Mouse (Mus musculus) fibroblast of lung, adult 2 months (primary cell): ENCODE results near the gene Trmt2b.
"Not testable (repeated sequence)": the region's sequence is repeated elsewhere in the genome, so short reads cannot be mapped to it uniquely, and the experiment has no call there.

ENCODE experiments used
- DNase-seq: peaks from one replicate; pipeline ENCODE4 v3.0.0-alpha.2; 2011; ENCODE audit warnings: low read depth

The Trmt2b gene

DNA sequence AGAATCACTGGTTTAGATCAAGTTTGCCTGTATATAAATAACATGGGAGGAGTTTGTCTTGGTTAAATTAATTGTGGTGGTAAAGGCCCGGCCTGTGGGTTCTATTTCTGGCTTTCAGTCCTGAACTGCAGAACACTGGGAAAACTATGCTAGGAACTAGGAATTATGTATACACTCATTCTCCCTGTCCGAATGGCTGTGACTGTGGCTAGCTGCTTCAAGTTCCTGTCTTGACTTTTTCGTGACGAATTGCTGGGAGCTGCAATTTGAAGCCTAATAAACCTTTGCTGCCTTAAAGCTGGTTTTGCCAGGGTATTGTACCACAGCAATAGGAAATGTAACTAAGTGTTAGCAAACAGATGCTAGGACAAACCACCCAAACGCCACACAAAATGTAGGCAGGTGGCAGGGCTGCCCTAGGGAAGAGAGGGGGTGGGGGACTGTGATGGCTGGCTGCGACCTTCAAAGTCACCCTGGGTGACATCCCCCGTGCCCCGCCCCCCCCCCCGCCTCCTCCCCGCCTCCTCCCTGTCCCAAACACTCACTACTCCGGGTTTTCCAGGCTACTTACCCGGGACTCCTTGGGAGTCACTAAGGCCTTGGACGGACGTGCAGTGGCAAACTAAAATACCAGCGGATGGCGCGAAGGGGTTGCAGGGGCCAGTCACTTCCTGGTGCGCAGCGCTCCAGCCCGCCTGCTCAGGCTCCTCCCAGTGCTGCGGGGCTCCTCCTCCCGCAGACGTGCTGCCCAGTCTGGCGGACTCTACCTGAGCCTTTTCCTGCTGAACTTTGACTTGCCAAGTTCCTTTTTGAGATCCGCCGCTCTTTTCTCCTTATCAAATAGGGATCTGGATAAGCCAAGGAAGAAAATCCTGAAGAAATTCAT lies at the start of gene Trmt2b:
Trmt2b (minus strand) TSS at position 710 of the 886 bp plus-strand sequence.
- peak; percentile 32 for DNase-seq

DNA sequence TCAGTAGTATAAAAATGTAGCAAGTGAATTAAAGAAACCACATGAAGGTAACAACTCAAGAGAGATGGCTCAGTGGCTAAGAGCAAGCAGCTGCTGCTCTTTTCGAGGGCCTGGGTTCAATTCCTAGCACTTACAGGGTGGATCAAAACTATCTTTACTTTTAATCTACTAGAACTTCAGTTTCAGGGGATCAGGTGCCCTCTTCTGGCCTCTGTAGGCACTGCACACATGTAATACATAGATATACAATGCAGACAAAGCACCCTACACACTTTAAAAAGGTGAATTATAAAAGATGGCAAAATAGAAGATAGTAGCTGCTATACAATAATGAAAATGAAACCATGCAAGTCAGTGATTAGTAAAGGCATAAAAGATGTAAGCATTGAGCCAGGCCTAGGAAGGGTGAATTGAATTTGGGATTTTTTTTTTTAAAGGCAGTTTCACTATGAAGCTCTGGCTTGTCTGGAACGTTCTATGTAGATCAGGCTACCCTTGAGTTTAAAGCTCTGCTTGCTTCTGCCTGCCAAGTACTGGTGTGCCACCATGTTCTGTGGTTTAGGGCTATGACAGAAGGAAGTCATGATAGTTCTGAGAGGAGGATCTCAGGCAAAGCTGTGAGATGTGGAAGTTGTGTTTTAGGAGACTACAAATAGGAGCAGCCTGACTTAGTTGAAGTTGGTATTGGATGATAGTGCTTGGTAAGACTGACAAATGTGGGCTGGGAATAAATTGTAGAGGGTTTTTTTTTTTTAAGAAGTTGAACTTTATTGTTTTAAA lies 42.6 kb upstream of the Trmt2b start:
- DNase-seq = no peak

DNA sequence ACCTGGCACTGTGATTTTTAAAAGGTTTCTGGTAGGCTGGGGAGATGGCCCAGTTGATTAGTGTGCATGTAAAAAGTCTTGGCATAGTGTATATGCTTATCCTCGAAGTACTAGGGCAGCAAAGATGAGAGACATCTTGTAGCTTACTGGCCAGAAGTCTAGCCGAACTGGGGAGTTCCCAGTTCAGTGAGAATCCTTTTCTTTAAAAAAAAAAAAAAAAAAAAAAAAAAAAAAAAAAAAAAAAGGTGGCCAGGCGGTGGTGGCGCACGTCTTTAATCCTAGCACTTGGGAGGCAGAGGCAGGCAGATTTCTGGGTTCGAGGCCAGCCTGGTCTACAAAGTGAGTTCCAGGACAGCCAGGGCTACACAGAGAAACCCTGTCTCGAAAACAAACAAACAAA lies 34.4 kb upstream of the Trmt2b start:
- not testable (repeated sequence) for DNase-seq

DNA sequence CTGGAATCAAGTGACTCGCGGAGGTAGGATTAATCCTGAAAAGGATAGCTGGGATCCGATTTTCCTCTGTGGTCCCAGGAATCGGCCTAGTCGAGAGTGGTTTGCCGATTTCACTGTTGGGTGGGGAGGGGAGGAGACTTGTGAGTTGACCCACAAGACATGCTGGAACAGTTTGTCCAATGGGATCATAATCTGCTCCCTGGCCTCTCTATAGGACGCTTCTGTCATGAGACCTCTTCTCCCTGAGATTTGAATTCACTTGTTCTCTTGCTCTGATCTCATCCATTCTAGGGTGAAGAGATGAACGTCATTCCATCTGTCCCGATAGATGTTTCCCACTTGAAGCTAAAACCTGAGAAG lies 31.5 kb upstream of the Trmt2b start:
- no peak for DNase-seq

DNA sequence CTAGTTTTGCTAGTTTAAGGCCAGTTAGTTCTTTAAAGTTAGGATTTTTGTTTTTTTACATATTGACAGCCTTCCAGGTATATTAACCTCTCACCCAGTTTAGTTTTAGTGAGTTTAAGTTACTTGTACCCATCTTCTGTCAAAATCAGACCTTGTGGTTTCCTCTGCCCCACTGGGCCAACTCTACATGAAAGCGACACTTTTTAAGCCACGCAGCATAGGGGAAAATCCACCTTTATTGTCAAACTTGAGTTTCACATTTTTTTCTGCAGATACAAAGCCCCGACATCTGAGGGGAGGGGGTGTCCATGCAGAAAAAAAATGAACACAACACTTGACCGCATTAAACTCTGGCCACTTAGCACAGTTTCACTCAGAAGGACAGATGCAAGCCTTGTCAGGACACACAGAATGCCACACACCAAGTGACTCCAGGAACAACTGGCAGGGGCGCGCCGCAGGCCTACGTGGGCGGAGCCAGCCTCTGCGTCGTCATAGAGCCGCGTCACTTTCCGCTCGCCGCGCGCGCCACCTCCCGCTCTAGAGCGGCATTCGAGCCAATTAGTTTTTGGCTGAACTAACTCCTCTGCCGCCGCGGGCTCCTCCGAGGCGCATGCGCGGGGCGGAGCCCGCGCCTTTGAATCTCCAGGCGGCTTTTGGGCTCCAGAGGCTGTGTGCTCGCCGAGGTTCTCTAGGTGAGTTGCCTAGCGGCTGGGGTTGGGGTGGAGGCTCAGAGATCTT lies 30.9 kb upstream of the Trmt2b start, which contains the start of gene Cenpi:
Cenpi (plus strand) TSS at position 551 of the 741 bp plus-strand sequence.
- peak; percentile 57 for DNase-seq

DNA sequence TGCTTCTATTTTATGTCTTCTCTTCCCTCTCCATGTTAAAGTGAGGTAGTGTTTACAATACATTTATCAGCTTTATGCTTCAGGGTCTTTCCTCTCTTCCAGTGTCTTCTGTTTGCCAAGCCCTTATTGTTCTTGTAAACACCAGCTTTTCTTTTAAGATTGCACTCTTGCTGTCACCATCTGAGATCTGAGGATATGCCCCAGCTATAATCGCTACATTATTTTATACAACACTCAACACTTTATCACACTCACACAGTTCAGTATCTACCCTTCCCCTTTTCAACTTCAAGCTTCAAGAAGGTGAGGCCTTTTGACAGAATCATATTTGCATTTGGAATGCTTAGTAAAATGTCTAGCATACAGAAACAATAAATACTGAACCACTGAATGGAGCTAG lies 26.5 kb upstream of the Trmt2b start:
- DNase-seq = no peak

DNA sequence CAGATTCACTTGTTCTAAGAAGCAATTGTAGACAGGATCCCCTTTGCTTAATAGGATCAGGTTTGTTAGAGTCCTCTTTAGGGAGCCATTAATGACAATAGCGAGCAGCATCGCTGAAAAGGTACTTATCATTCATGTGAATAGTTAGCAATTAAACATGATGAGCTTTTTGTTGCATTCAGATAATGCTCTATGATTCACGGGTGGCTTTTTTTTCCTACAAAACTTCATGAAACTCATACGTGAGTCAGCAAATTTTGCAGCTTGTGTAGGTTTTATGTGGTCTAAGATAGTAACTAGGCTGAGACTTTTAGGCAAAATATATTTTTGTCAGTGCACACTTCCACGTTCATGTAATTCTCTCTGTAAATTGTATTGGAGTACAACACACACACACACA lies 23.4 kb upstream of the Trmt2b start:
- DNase-seq = no peak

DNA sequence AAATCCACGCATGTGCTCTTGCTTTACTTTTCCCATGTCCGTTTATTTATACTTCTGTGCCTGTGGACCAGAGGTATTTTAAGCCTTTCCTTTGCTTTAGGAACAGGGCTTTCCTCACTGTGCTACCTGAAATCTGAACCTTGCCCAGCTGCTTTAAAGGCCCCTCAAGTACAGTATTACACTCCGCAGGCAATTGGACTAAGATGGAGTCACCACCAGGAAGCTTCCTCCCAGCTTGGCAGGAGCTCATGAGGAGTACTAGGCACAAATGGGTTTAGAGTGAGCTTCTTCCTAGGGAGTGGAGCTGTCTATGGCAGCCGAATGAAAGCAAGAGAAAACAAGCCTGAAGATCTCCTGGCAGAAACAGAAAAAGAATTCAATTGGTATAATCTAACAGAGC lies 20.4 kb upstream of the Trmt2b start:
- DNase-seq = no peak

DNA sequence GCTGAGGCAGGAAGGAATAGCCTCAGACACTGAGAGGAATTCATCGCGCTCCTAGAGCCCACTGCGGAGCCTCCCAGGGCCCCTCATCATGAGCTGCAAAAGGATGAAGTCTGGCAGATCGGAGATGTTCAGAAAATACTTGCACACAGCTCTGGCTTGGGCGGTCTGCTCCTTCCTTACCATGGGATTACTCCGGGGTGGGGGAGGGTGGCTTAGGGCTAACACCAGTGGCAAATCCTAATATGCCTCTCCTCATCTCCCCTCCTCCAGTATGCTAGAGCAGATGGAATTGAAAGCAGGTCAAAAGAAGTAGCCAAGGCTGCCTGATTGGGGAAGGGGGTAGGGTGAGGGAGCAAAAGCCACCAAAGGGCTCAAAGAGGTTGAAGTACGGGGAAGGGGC lies 20.0 kb upstream of the Trmt2b start:
- DNase-seq = no peak

DNA sequence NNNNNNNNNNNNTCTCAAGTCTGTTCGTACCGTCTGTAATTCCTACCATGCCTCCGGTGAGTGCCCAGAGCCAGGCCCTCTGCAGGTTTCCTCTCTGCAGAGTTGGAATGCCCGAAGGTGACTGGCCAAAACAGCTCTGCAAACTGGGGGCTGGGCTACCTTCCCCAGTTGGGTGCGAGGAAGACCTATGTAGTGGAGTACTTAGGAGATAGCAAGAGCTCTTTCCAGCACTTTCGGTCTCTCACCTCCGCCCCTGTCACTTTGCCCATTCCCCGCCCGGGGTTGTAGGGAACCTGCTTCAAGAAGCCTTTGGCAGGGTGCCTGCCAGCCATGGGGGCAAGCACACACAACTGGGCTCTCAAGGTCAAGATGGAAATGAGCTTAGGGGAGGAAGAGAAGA lies 19.5 kb upstream of the Trmt2b start:
- DNase-seq = no peak

DNA sequence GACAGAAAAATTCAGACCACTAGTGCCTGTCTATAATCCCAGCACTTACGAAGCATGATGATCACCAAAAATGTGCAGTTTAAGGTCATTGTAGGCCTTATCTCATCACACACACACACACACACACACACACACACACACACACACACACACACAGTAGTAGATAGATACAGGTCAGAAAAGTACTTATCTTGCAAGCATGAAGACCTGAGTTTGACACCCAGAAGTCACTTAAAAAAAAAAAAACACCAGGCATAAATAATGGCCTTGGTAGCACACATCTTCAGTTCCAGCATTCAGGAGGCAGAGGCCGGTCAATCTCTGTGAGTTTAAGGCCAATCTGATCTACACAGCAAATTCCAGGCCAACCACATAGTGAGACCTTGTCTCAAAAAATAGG lies 10.5 kb upstream of the Trmt2b start:
- DNase-seq = no peak

DNA sequence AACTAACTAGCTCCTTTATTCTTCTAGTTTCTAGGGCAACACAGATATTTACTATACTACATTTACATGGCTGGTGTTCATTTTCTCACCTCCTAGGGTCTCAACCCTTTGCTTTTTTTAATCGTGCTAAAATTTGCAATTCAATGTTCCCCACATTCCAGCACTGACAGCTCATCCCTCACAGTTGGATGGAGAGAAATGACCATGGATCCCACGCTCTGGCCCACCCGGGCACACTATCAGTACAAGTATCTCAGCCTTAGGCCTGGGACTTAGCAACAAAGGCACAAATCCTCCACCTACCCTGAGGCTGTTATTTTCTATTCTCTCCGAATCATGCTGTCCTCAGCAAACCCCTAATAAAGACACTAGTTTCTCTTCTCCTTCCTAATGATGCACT lies 9.0 kb upstream of the Trmt2b start:
- no peak for DNase-seq

DNA sequence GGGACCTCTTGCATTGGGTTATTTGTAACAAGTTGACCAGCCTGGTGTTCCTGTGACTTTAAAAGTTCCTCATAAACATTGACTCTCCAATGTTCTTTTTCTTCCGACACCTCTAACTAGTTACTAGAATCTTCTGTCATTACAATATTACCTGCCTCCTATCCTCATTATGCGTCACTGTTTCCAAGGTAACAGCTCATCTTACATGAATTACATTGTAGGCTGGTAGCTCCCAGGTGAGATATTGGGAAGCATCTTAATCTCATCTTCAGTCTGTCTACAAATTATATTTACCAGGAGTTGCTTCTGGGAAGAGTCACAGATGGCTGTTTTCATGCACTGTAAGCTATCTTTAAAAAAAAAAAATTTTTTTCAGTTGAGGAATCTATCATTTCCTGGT lies 8.3 kb upstream of the Trmt2b start:
- DNase-seq = no peak

DNA sequence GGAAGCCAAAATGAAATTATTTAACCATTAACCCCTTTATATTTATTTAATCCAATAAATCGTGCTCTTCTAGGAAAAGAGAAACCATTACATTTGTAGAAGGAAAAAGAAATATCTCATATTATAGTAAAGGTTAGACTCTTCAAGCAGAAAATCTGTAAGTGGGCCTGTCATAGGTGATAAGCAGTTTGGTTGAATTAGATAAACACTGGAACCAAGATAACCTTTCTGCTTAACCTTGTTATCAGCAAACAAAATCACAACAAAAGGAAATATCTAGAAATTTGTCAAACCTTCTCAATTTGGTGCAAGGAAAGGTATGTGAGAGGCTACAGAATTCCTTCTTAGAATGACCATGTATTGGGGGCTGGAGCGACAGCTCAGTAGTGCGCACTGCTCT lies 3.7 kb upstream of the Trmt2b start:
- DNase-seq = no peak

DNA sequence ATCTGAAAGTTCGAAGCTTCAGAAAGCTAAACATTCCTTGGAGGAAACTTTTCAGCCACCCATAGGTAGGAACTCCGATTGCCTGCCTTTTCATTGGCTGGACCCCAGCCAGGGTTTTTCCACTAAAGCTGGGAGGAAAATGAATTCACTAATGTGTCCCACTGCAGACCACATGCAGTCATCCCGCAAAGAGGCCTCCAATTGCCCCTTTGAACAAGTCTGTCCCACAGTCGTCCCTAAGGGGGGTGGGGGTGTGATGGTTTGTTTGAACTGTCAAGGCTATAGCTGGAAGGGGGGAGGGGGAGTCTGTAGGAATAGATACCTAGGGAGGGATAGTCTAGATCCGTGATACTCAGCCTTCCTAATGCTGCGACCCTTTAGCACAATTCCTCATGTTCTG lies 1.1 kb downstream of the Trmt2b start:
- DNase-seq = no peak

DNA sequence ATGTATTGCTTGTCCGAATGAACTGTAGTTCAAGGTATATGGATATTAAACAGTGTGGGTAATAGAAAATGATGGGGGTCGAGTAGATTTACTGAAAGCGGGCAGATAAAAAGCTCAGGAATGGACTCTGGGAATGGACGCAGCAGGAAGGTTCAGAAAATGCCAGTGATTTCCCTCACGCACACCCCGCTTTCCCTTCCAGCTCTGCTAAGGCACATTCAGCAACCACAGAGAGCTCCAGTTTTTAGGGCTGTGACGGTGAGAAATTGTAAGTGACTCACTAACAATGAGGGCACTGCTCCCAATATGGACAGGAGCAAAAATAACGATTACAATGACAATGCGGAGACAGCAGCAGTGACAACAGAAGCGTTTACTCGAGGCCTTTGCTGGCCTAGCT lies 14.7 kb downstream of the Trmt2b start:
- no peak for DNase-seq

DNA sequence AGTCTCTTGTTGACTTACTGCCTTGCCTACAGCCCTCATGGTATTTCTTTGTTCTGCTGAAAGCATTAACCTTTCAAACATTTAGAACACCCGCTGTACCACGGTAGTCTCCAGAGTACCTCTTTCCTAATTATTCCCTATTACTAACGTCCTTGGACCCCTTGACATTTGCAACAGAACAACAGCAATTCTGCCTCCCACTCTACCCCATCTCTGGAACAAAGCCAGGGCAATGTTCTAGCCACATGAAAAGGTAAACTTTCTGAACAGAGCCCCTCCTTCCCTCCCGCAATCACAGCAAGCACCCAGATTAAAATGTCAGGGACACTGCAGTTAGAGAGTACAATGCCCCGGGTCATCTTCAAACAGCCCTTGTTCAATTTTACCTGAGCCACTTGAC lies 15.6 kb downstream of the Trmt2b start:
- DNase-seq = no peak

DNA sequence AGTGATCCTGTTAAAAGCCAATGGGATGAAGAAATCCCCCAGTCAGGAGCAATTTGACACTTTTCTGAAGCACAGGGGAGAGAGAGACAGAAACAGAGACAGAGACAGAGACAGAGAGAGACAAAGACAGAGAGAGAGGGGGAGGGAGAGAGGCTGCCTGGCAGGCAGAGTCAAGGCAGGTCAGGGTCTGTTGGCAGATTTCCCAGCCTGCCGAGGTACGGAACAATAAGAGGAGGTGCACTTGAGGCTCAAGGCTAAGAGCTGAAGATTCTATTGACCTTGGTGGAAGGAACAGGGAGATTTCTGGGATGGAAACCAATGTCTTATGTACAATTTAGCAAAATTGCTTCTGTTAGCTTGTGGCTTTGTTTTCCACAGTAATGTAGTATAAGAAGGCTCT lies 28.6 kb downstream of the Trmt2b start:
- DNase-seq = no peak

DNA sequence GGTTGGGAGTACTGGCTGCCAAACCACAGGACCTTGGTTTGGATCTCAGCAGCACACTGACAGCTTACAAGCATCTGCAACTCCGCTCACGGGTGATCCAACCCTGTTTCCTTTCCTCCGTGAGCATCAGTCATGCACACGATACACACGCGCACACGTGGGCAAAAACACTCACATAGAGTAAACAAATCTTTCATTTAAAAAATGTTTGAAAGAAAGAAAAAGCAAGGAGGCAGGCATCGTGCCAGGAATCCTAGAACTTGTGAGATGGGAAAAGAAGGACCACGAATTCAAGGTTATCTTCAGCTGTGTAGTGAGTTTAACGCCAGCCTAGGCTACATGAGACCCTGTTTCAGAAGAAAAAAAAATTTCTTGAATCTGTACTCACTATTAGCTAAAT lies 30.8 kb downstream of the Trmt2b start:
- no peak for DNase-seq

DNA sequence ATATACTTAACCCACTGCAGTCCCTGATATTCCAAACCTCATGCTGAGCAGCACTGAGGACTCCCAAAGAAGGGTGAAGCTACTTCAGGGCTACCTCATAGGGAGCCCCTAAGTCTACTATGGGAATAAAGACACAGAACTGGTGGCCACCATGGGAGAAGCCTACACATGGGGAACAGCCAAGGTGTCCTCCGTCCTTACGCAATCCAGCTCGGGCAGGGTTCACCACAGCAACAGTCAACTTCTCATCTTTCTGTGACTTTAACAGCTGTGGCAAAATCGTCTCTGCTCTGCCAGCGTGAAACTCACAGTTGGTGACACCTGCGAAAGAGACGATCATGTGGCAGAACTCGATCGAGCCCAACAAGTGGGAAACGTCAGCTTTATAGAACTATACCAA lies 38.5 kb downstream of the Trmt2b start:
- no peak for DNase-seq

DNA sequence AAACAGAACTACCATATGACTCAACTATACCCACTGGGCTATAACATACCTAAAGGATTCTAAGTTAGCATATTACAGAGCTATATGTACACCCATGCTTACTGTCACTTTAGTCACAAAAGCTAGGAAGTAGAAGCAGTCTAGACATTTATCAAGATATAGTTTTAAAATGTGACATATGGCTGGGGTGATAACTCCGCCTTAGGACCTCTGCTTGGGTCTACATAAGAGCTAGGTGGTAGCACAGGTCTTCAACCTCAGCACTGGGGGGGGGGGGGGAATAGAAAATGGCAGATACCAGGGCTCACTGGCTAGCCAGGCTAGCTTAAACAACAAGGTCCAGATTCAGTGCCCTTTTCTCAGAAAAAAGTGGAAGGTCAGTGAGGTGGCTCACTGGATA lies 43.7 kb downstream of the Trmt2b start:
- DNase-seq = no peak

DNA sequence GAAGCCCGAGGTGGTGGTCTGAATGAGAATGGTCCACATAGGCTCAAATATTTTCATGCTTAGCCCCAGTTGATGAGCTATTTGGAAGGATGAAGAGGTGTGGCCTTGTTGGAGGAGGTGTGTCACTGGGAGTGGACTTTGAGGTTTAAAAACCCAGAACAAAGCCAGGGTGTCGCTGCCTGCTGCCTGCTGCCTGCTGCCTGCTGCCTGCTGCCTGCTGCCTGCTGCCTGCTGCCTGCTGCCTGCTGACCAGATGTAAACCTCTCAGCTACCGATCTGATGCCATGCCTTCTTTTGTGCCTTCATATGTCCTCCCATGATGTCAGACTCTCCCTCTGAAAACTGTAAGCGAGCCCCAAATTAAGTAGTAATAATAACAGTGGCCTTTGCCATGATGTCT lies 54.9 kb downstream of the Trmt2b start, which contains the start of gene Nox1:
Nox1 (minus strand) TSS at position 101 of the 400 bp plus-strand sequence.
- no peak for DNase-seq

DNA sequence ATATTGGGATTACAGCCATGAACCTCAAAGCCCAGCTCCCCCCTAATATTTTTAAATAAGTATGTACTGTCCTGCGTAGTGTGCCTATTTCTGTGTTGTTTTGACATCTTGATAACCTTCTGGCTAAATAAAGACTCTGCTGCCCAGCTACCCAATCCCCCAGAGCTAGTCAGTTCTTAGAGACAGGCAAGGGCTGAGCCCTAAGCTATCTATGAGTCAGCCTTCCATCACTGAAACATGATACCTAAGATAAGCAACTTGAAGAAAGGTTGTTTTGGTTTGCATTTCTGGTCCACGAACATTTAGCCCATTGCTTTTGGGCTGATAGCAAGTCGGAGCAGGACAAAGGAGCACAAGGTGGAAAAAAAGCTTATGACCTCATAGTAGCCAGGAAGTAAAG lies 56.2 kb downstream of the Trmt2b start:
- no peak for DNase-seq
